Mouse (Mus musculus): ENCODE results near the gene Gm43951. TPM values are rescaled to one million over a fixed set of nuclear protein-coding genes. Genes with fewer than 3 reads are reported as not detected.
A peak's percentile ranks its signal among the peaks of the same experiment; 100 is the strongest.

Gene Gm43951
- polyA plus RNA-seq, 1 experiment from 2014 or later: 0.11 TPM

- Histone ChIP-seq H3K27me3 (ENCODE audit: control insufficient read depth, insufficient read depth, low read length) (no peaks in the 10 kb centered on the region), H3K4me3 (ENCODE audit: low read depth, low read length) (peak overlapping the region; percentile 85), H3K36me3 (ENCODE audit: control insufficient read depth, insufficient read depth, low read length) (0 out of 2 replicates have a peak, but pooled peaks cover 2% of the 10 kb centered on the region), H3K4me1 (ENCODE audit: control insufficient read depth, insufficient read depth, low read length) (0 out of 2 replicates have a peak, but pooled peaks cover 3% of the 10 kb centered on the region), H3K4me2 (ENCODE audit: low read depth) (peak overlapping the region; percentile 97), H3K9me3 (ENCODE audit: control insufficient read depth, low read length) (no peaks in the 10 kb centered on the region), H3K27ac (ENCODE audit: low read depth, low read length) (peak overlapping the region; percentile 4), H3K9ac (ENCODE audit: low read length) (peak overlapping the region; percentile 72)
- WGBS: 1% methylated on average over 51 of the region's 51 CpGs
- DNase-seq (ENCODE audit: low spot score) (peak; percentile 98), ATAC-seq (ENCODE audit: insufficient read depth, low FRiP score, low TSS enrichment) (peak; percentile 95)
Measured at GRCm38 (mm10) chr11:72214591-72215409, 8.2 kb upstream of the Gm43951 start.

- ATAC-seq (ENCODE audit: insufficient read depth, low FRiP score, low TSS enrichment): no peak
- no peak for DNase-seq (ENCODE audit: low spot score)
- Histone ChIP-seq H3K9me3 (ENCODE audit: control insufficient read depth, low read length) (no peaks in the 10 kb centered on the region), H3K36me3 (ENCODE audit: control insufficient read depth, insufficient read depth, low read length) (0 out of 2 replicates have a peak, but pooled peaks cover 2% of the 10 kb centered on the region), H3K27me3 (ENCODE audit: control insufficient read depth, insufficient read depth, low read length) (no peaks in the 10 kb centered on the region), H3K4me1 (ENCODE audit: control insufficient read depth, insufficient read depth, low read length) (peaks cover 13% of the 10 kb centered on the region), H3K4me2 (ENCODE audit: low read depth) (peak overlapping the region; percentile 51), H3K27ac (ENCODE audit: low read depth, low read length) (no peak overlapping the region), H3K4me3 (ENCODE audit: low read depth, low read length) (peak overlapping the region; percentile 87), H3K9ac (ENCODE audit: low read length) (peak overlapping the region; percentile 78)
- 22% methylated on average over 17 of the region's 17 CpGs for WGBS
Measured at GRCm38 (mm10) chr11:72207834-72208377, 1.3 kb upstream of the Gm43951 start.

GRCm38 (mm10) chr11:72207204-72207833, 679 bp upstream of the Gm43951 start, which contains the start of the genes 4933427D14Rik and Txndc17:
Gene 4933427D14Rik, minus strand, starts transcription at chr11:72207459.
Gene Txndc17, plus strand, starts transcription at chr11:72207547.
- H3K4me3 ChIP-seq (ENCODE audit: low read depth, low read length): peak within 1 kb of the TSS; percentile 87
- 0% methylated on average over 42 of the region's 42 CpGs for WGBS
- no peaks in the 10 kb centered on the region for H3K9me3 ChIP-seq (ENCODE audit: control insufficient read depth, low read length)
- H3K4me1 ChIP-seq (ENCODE audit: control insufficient read depth, insufficient read depth, low read length): peaks cover 13% of the 10 kb centered on the region
- peak within 1 kb of the TSS; percentile 78 for H3K9ac ChIP-seq (ENCODE audit: low read length)
- peak within 1 kb of the TSS; percentile 51 for H3K4me2 ChIP-seq (ENCODE audit: low read depth)
- H3K36me3 ChIP-seq (ENCODE audit: control insufficient read depth, insufficient read depth, low read length): 0 out of 2 replicates have a peak, but pooled peaks cover 2% of the 10 kb centered on the region
- no peaks in the 10 kb centered on the region for H3K27me3 ChIP-seq (ENCODE audit: control insufficient read depth, insufficient read depth, low read length)
- peak within 1 kb of the TSS; percentile 15; the same call in 1 of the 2 replicates for H3K27ac ChIP-seq (ENCODE audit: low read depth, low read length)
- ATAC-seq (ENCODE audit: insufficient read depth, low FRiP score, low TSS enrichment) (peak; percentile 92), DNase-seq (ENCODE audit: low spot score) (peak; percentile 89)

DNA sequence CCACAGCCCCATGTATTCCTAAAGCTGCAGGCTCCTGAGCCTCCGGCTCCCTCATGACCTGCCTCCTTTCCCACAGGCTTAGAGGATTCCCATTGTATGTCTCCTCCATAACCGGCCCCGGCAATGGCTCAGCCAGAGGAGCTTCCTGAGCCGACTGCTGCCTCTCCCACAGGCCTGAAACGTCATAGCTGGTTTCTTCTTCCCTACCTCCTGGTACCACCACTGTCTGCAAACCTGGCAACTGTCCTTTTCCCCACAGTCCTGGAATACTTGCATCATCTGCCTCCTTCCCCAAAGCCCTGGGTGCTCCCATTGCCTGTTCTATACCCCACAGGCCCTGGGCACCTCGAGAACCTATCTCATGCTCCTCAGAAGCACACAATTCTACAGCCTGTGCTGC, 1.4 kb downstream of the Gm43951 start:
- H3K9ac ChIP-seq (ENCODE audit: low read length): no peak overlapping the region; the same call in 1 of the 2 replicates
- H3K27me3 ChIP-seq (ENCODE audit: control insufficient read depth, insufficient read depth, low read length): no peaks in the 10 kb centered on the region
- H3K4me1 ChIP-seq (ENCODE audit: control insufficient read depth, insufficient read depth, low read length): peaks cover 13% of the 10 kb centered on the region
- no peaks in the 10 kb centered on the region for H3K36me3 ChIP-seq (ENCODE audit: control insufficient read depth, insufficient read depth, low read length)
- no peak for ATAC-seq (ENCODE audit: insufficient read depth, low FRiP score, low TSS enrichment)
- H3K4me3 ChIP-seq (ENCODE audit: low read depth, low read length): 0 out of 2 replicates have a peak overlapping the region, but pooled peaks have one; percentile 1
- peak overlapping the region; percentile 51; the same call in 1 of the 2 replicates for H3K4me2 ChIP-seq (ENCODE audit: low read depth)
- no peak for DNase-seq (ENCODE audit: low spot score)
- H3K27ac ChIP-seq (ENCODE audit: low read depth, low read length): no peak overlapping the region
- WGBS: 89% methylated on average over 6 of the region's 6 CpGs
- no peaks in the 10 kb centered on the region for H3K9me3 ChIP-seq (ENCODE audit: control insufficient read depth, low read length)

DNA sequence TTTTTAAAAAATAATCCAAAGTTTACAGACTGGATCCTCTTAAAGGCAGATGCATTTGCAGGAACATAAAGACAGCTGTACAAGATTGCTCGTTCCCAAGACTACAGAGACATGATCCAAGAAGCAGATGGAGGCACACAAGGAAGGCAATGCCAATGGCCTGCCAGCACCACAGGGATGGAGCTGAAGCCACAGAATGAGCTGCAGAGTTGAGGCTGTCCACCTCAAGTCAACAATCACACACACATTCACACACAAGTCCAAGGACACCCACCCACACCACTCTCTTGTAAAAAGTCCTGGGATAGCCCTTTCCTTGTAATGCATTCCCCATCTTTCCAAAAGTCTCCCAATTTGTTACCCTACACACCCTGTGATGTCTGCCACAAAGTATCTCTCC, 3.2 kb downstream of the Gm43951 start:
- Histone ChIP-seq H3K4me2 (ENCODE audit: low read depth) (no peak overlapping the region), H3K9me3 (ENCODE audit: control insufficient read depth, low read length) (no peaks in the 10 kb centered on the region), H3K36me3 (ENCODE audit: control insufficient read depth, insufficient read depth, low read length) (no peaks in the 10 kb centered on the region; the same call in 1 of the 2 replicates), H3K4me1 (ENCODE audit: control insufficient read depth, insufficient read depth, low read length) (peaks cover 13% of the 10 kb centered on the region), H3K4me3 (ENCODE audit: low read depth, low read length) (no peak overlapping the region), H3K27ac (ENCODE audit: low read depth, low read length) (no peak overlapping the region), H3K9ac (ENCODE audit: low read length) (no peak overlapping the region), H3K27me3 (ENCODE audit: control insufficient read depth, insufficient read depth, low read length) (no peaks in the 10 kb centered on the region)
- ATAC-seq (ENCODE audit: insufficient read depth, low FRiP score, low TSS enrichment) (no peak), DNase-seq (ENCODE audit: low spot score) (no peak)
- 92% methylated on average over 1 of the region's 1 CpGs for WGBS

DNA sequence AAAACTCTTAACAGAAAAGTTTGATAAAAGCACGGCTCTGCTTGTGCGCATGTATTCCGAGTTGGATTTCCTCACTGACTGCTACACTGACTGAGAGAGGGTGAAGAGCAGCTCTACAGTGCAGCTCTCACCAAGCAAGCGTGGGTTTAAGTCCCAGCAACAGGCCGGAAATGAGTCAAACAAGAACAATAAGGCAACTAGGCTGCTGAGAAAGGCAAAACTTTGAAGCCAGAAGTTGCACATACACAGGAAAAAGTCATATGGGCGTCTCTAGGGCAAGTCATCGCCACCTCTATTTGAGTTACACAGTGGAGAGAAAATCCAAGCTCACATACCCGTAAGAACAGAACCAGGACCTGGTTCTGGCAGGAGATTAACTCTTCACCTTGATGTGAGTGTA, 10.1 kb downstream of the Gm43951 start:
- no peak for DNase-seq (ENCODE audit: low spot score)

GRCm38 (mm10) chr11:72194259-72194658, 12.4 kb downstream of the Gm43951 start:
- H3K4me2 ChIP-seq (ENCODE audit: low read depth): no peak overlapping the region
- ATAC-seq (ENCODE audit: insufficient read depth, low FRiP score, low TSS enrichment): no peak
- no peaks in the 10 kb centered on the region for H3K9me3 ChIP-seq (ENCODE audit: control insufficient read depth, low read length)
- H3K9ac ChIP-seq (ENCODE audit: low read length): no peak overlapping the region
- 88% methylated on average over 2 of the region's 2 CpGs for WGBS
- peaks cover 8% of the 10 kb centered on the region for H3K36me3 ChIP-seq (ENCODE audit: control insufficient read depth, insufficient read depth, low read length)
- DNase-seq (ENCODE audit: low spot score): no peak
- H3K4me1 ChIP-seq (ENCODE audit: control insufficient read depth, insufficient read depth, low read length): no peaks in the 10 kb centered on the region
- no peak overlapping the region for H3K27ac ChIP-seq (ENCODE audit: low read depth, low read length)
- no peak overlapping the region for H3K4me3 ChIP-seq (ENCODE audit: low read depth, low read length)
- no peaks in the 10 kb centered on the region for H3K27me3 ChIP-seq (ENCODE audit: control insufficient read depth, insufficient read depth, low read length)

More for the DNA sequence above, 10.1 kb downstream of the Gm43951 start:
- Histone ChIP-seq H3K9ac (ENCODE audit: low read length) (no peak overlapping the region), H3K36me3 (ENCODE audit: control insufficient read depth, insufficient read depth, low read length) (peaks cover 4% of the 10 kb centered on the region), H3K27me3 (ENCODE audit: control insufficient read depth, insufficient read depth, low read length) (no peaks in the 10 kb centered on the region), H3K4me2 (ENCODE audit: low read depth) (no peak overlapping the region), H3K4me3 (ENCODE audit: low read depth, low read length) (no peak overlapping the region), H3K9me3 (ENCODE audit: control insufficient read depth, low read length) (no peaks in the 10 kb centered on the region), H3K4me1 (ENCODE audit: control insufficient read depth, insufficient read depth, low read length) (no peaks in the 10 kb centered on the region), H3K27ac (ENCODE audit: low read depth, low read length) (no peak overlapping the region)
- WGBS: 89% methylated on average over 8 of the region's 8 CpGs
- ATAC-seq (ENCODE audit: insufficient read depth, low FRiP score, low TSS enrichment): no peak

GRCm38 (mm10) chr11:72190857-72191256, 15.8 kb downstream of the Gm43951 start:
- H3K4me3 ChIP-seq (ENCODE audit: low read depth, low read length): no peak overlapping the region
- DNase-seq (ENCODE audit: low spot score) (no peak), ATAC-seq (ENCODE audit: insufficient read depth, low FRiP score, low TSS enrichment) (no peak)
- H3K4me2 ChIP-seq (ENCODE audit: low read depth): no peak overlapping the region
- no peak overlapping the region for H3K9ac ChIP-seq (ENCODE audit: low read length)
- H3K36me3 ChIP-seq (ENCODE audit: control insufficient read depth, insufficient read depth, low read length): peaks cover 7% of the 10 kb centered on the region
- no peaks in the 10 kb centered on the region for H3K9me3 ChIP-seq (ENCODE audit: control insufficient read depth, low read length)
- no peaks in the 10 kb centered on the region for H3K4me1 ChIP-seq (ENCODE audit: control insufficient read depth, insufficient read depth, low read length)
- H3K27me3 ChIP-seq (ENCODE audit: control insufficient read depth, insufficient read depth, low read length): no peaks in the 10 kb centered on the region
- H3K27ac ChIP-seq (ENCODE audit: low read depth, low read length): no peak overlapping the region
- WGBS: 80% methylated on average over 1 of the region's 1 CpGs

Measured in neural tube, embryonic 11.5 days (tissue).